ENCODE assay signal across 8 mouse cellular contexts in the genomic region with DNA sequence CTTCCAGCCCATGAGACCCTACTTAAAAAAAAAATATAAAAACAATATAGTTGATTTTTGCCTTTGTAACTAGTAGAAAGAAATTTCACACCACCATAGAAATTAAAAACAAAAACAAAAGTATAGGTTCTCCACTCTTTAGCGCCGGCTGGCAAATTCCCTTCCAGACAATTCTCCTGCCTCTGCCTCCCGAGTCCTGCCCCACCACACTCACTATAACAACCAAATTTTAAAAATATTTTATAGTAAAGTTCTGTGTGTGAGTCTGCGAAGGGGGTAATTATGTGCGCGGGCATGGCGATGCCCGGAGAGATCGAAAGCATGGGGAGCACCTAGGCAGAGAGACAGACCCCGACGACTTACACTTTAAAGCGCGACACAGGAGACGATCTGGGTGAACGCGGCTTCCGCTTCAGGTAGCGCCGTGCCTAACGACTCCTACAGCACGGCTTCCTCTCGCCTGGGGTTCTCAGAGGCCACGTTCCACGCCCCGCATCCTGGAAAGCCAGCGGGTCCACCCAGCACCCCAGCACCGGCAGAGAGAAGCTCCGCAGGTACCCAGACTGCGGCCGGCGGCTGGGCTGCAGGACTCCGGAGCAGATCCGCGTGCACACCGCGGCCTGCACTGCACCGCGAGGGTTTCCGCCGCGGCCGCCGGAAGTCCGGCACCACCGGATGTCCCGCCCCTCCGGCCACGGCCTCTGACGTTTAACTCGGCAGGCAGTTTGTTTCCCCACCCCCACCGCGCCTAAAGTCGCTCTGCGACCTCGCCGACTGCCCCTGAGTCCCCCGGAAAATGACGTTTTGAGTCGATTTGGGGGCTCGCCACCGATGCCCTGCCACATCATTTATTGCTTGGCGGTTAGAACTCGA. TPM values are rescaled to one million over a fixed set of nuclear protein-coding genes. Genes with fewer than 3 reads are reported as not detected.
A peak's percentile ranks its signal among the peaks of the same experiment; 100 is the strongest.
DNase-seq lines count a peak whose midpoint lies in the region; ATAC-seq and TF ChIP-seq lines count a peak whose summit lies in the region.

Trmt10c (minus strand) TSS at position 682 of the 873 bp plus-strand sequence.

- peak within 1 kb of the TSS; percentile 92 for H3K4me3 ChIP-seq in heart, embryonic 11.5 days (ENCODE audit: low read depth, low read length)
- peak within 1 kb of the TSS; percentile 98 for H3K4me3 ChIP-seq in kidney, embryonic 15.5 days (replicated peaks)

- TF ChIP-seq POLR2A in brain, embryonic 14.5 days (IDR thresholded peaks at IDR 0.05; ENCODE audit: borderline replicate concordance, extremely low read depth, insufficient read depth, insufficient read length, poor library complexity, severe bottlenecking), result peak; percentile 91

- H3K27ac ChIP-seq in heart, embryonic 11.5 days (ENCODE audit: low read depth, low read length), result peak within 1 kb of the TSS; percentile 51
- H3K27ac ChIP-seq in kidney, embryonic 15.5 days, result peak within 1 kb of the TSS; percentile 93

- no peaks in the 10 kb centered on the region for H3K27me3 ChIP-seq in heart, embryonic 11.5 days (ENCODE audit: control insufficient read depth, insufficient read depth, low read length)
- H3K27me3 ChIP-seq in kidney, embryonic 15.5 days, result no peaks in the 10 kb centered on the region

- peaks cover 5% of the 10 kb centered on the region for H3K4me1 ChIP-seq in heart, embryonic 11.5 days (ENCODE audit: control insufficient read depth, insufficient read depth, low read length)
- peaks cover 15% of the 10 kb centered on the region for H3K4me1 ChIP-seq in kidney, embryonic 15.5 days

- TF ChIP-seq CTCF in brain, embryonic 14.5 days (IDR thresholded peaks at IDR 0.05; ENCODE audit: borderline replicate concordance, extremely low read depth, insufficient read depth, insufficient read length), result no peak

- no peaks in the 10 kb centered on the region for H3K9me3 ChIP-seq in heart, embryonic 11.5 days (replicated peaks; ENCODE audit: control insufficient read depth, low read length)
- H3K9me3 ChIP-seq in kidney, embryonic 15.5 days (replicated peaks), result no peaks in the 10 kb centered on the region

- peak; percentile 92 for DNase-seq in CD4-positive helper T cell, adult 2 months (ENCODE audit: low read depth, low spot score)
- DNase-seq in brain, embryonic 14.5 days (ENCODE audit: low read depth), result peak; percentile 97
- peak; percentile 95 for DNase-seq in liver
- DNase-seq in monocyte, adult 2 months (ENCODE audit: low read depth in 1 of 2, low spot score in 2 of 2), result peak; percentile 70 to 86
- DNase-seq in spleen, postnatal 14 days (ENCODE audit: low spot score in 2 of 2), result peak; percentile 85 to 94

- H3K4me2 ChIP-seq in heart, embryonic 11.5 days, result peak within 1 kb of the TSS; percentile 73
- H3K4me2 ChIP-seq in kidney, embryonic 15.5 days, result peak within 1 kb of the TSS; percentile 65

- H3K9ac ChIP-seq in heart, embryonic 11.5 days (ENCODE audit: low read depth, low read length), result peak within 1 kb of the TSS; percentile 96
- H3K9ac ChIP-seq in kidney, embryonic 15.5 days, result peak within 1 kb of the TSS; percentile 91

- H3K36me3 ChIP-seq in heart, embryonic 11.5 days (ENCODE audit: control insufficient read depth, insufficient read depth, low read length), result peaks cover 7% of the 10 kb centered on the region; the same call in 1 of the 2 replicates
- H3K36me3 ChIP-seq in kidney, embryonic 15.5 days, result peaks cover 25% of the 10 kb centered on the region

- WGBS in heart, embryonic 11.5 days (ENCODE audit: insufficient replicate concordance), result under 1% methylated on average over 63 of the region's 63 CpGs
- under 1% methylated on average over 63 of the region's 63 CpGs for WGBS in kidney, embryonic 15.5 days

- ATAC-seq in erythroblast, adult 5-6 weeks (replicated peaks; ENCODE audit: low FRiP score, poor library complexity, severe bottlenecking), result peak; percentile 100
- peak; percentile 99 for ATAC-seq in heart, embryonic 11.5 days (replicated peaks; ENCODE audit: insufficient number of reproducible peaks, low FRiP score, low TSS enrichment)
- peak; percentile 100 for ATAC-seq in kidney, embryonic 15.5 days (replicated peaks; ENCODE audit: low FRiP score)

RNA-seq across cellular contexts. Expression of gene Trmt10c, which starts in this region (rescaled TPM):
- polyA plus RNA-seq in brain, embryonic 14.5 days (2012; rRNA removed), result 7.8 and 8.2 TPM in 2 replicates
- total RNA-seq in erythroblast, adult 5-6 weeks (2015; ENCODE audit: low replicate concordance), result 1.7 and 6.5 TPM in 2 replicates
- 3.9 and 4.7 TPM in 2 replicates for total RNA-seq in erythroblast, adult 5-6 weeks (2017; ENCODE audit: low replicate concordance)
- 23.6 and 24.5 TPM in 2 replicates for polyA plus RNA-seq in heart, embryonic 11.5 days (2014; fragmentation: Nextera tagmentation; extraction: Ambion mirVana)
- 28.8 and 28.9 TPM in 2 replicates for polyA plus RNA-seq in kidney, embryonic 15.5 days (2015; fragmentation: Nextera tagmentation; extraction: Ambion mirVana)

Comparison
In these comparisons a context has a peak if more than half of its experiments do, and no peak if none do; other contexts are left out.
1. Peak in every context shown above with its lines: DNase-seq, ATAC-seq, H3K4me3 ChIP-seq and H3K27ac ChIP-seq.